Mouse (Mus musculus): ENCODE data around the gene Xrcc4.

The Xrcc4 gene

GRCm38 (mm10) chr13:89944354-89944753 lies 145.1 kb downstream of the Xrcc4 start:
- no peak for DNase-seq (ENCODE audit: low spot score)

- no peak for DNase-seq (ENCODE audit: low spot score)
Observed at GRCm38 (mm10) chr13:89929477-89929876, 159.9 kb downstream of the Xrcc4 start.

GRCm38 (mm10) chr13:89918814-89919481 lies 170.5 kb downstream of the Xrcc4 start:
- DNase-seq (ENCODE audit: low spot score): no peak

- no peak for DNase-seq (ENCODE audit: low spot score)
Observed at GRCm38 (mm10) chr13:89914332-89914731, 175.1 kb downstream of the Xrcc4 start.

GRCm38 (mm10) chr13:89913891-89914290 lies 175.5 kb downstream of the Xrcc4 start:
- DNase-seq (ENCODE audit: low spot score): no peak

- no peak for DNase-seq (ENCODE audit: low spot score)
Observed at GRCm38 (mm10) chr13:89906120-89906519, 183.3 kb downstream of the Xrcc4 start.

- DNase-seq (ENCODE audit: low spot score): no peak
Observed at GRCm38 (mm10) chr13:89899066-89899465, 190.3 kb downstream of the Xrcc4 start.

- DNase-seq (ENCODE audit: low spot score): no peak
Observed at GRCm38 (mm10) chr13:89892140-89892539, 197.3 kb downstream of the Xrcc4 start.

GRCm38 (mm10) chr13:89890159-89890558 lies 199.2 kb downstream of the Xrcc4 start:
- no peak for DNase-seq (ENCODE audit: low spot score)

GRCm38 (mm10) chr13:89889074-89889473 lies 200.3 kb downstream of the Xrcc4 start:
- no peak for DNase-seq (ENCODE audit: low spot score)

- no peak for DNase-seq (ENCODE audit: low spot score)
Observed at GRCm38 (mm10) chr13:89883523-89883922, 205.9 kb downstream of the Xrcc4 start.

GRCm38 (mm10) chr13:89881281-89881680 lies 208.1 kb downstream of the Xrcc4 start:
- DNase-seq (ENCODE audit: low spot score): no peak

GRCm38 (mm10) chr13:89878832-89879468 lies 210.5 kb downstream of the Xrcc4 start:
- DNase-seq (ENCODE audit: low spot score): no peak

- DNase-seq (ENCODE audit: low spot score): no peak
Observed at GRCm38 (mm10) chr13:89875499-89875898, 213.9 kb downstream of the Xrcc4 start.

- DNase-seq (ENCODE audit: low spot score): no peak
Observed at GRCm38 (mm10) chr13:89872725-89873124, 216.7 kb downstream of the Xrcc4 start.

- no peak for DNase-seq (ENCODE audit: low spot score)
Observed at GRCm38 (mm10) chr13:89854139-89854538, 235.3 kb downstream of the Xrcc4 start.

GRCm38 (mm10) chr13:89850746-89851145 lies 238.7 kb downstream of the Xrcc4 start:
- DNase-seq (ENCODE audit: low spot score): no peak

- peak; percentile 13 for DNase-seq (ENCODE audit: low spot score)
Observed at GRCm38 (mm10) chr13:89849955-89850354, 239.5 kb downstream of the Xrcc4 start.

GRCm38 (mm10) chr13:89838635-89839034 lies 250.8 kb downstream of the Xrcc4 start:
- no peak for DNase-seq (ENCODE audit: low spot score)

GRCm38 (mm10) chr13:89834485-89834884 lies 254.9 kb downstream of the Xrcc4 start:
- no peak for DNase-seq (ENCODE audit: low spot score)

- DNase-seq (ENCODE audit: low spot score): no peak
Observed at GRCm38 (mm10) chr13:89833053-89833670, 256.2 kb downstream of the Xrcc4 start.

GRCm38 (mm10) chr13:89828429-89828970 lies 260.9 kb downstream of the Xrcc4 start:
- no peak for DNase-seq (ENCODE audit: low spot score)

- no peak for DNase-seq (ENCODE audit: low spot score)
Observed at GRCm38 (mm10) chr13:89827838-89828237, 261.6 kb downstream of the Xrcc4 start.

All from layer of hippocampus, adult 9-10 months (tissue).